Mouse (Mus musculus): Measurements from ENCODE around the gene Pkmyt1. TPM values are rescaled to one million over a fixed set of nuclear protein-coding genes. Genes with fewer than 3 reads are reported as not detected.

Pkmyt1 gene
- polyA plus RNA-seq, 1 experiment from 2014 or later: 21.1 TPM

- Histone ChIP-seq H3K9ac (ENCODE audit: low read depth, low read length) (0 out of 2 replicates have a peak overlapping the region, but pooled peaks have one; percentile 18), H3K36me3 (ENCODE audit: insufficient read depth, low read length) (no peaks in the 10 kb centered on the region), H3K4me3 (replicated peaks; ENCODE audit: low read depth, low read length) (no peak overlapping the region), H3K27me3 (ENCODE audit: insufficient read depth, low read length) (peaks cover 10% of the 10 kb centered on the region; the same call in 1 of the 2 replicates), H3K4me2 (ENCODE audit: low read length) (peak overlapping the region; percentile 54), H3K27ac (peak overlapping the region; percentile 84), H3K4me1 (replicated peaks; ENCODE audit: insufficient read depth, low read length) (peaks cover 16% of the 10 kb centered on the region; the same call in 1 of the 2 replicates), H3K9me3 (replicated peaks; ENCODE audit: low read length) (no peaks in the 10 kb centered on the region)
- TF ChIP-seq CTCF (IDR thresholded peaks at IDR 0.05; ENCODE audit: low read depth): no peak
- no peak for DNase-seq (ENCODE audit: low spot score)
- 0 out of 2 replicates have a peak, but pooled peaks have one; percentile 12 for ATAC-seq (replicated peaks; ENCODE audit: low FRiP score, low read depth)
- WGBS: 49% methylated on average over 10 of the region's 10 CpGs
These were observed 45.0 kb upstream of the Pkmyt1 start for GRCm38 (mm10) chr17:23681086-23681485.

- ATAC-seq (replicated peaks; ENCODE audit: low FRiP score, low read depth) (peak; percentile 60), DNase-seq (ENCODE audit: low spot score) (no peak)
- Histone ChIP-seq H3K27ac (peak overlapping the region; percentile 84), H3K4me2 (ENCODE audit: low read length) (peak overlapping the region; percentile 54), H3K27me3 (ENCODE audit: insufficient read depth, low read length) (peaks cover 10% of the 10 kb centered on the region; the same call in 1 of the 2 replicates), H3K4me3 (replicated peaks; ENCODE audit: low read depth, low read length) (no peak overlapping the region), H3K36me3 (ENCODE audit: insufficient read depth, low read length) (no peaks in the 10 kb centered on the region), H3K4me1 (replicated peaks; ENCODE audit: insufficient read depth, low read length) (peaks cover 10% of the 10 kb centered on the region; the same call in 1 of the 2 replicates), H3K9ac (ENCODE audit: low read depth, low read length) (no peak overlapping the region), H3K9me3 (replicated peaks; ENCODE audit: low read length) (no peaks in the 10 kb centered on the region)
- WGBS: 25% methylated on average over 4 of the region's 4 CpGs
- TF ChIP-seq CTCF (IDR thresholded peaks at IDR 0.05; ENCODE audit: low read depth): no peak
These were observed 44.0 kb upstream of the Pkmyt1 start for GRCm38 (mm10) chr17:23682092-23682491.

GRCm38 (mm10) chr17:23682530-23682929 lies 43.6 kb upstream of the Pkmyt1 start:
- H3K4me2 ChIP-seq (ENCODE audit: low read length): peak overlapping the region; percentile 54
- ATAC-seq (replicated peaks; ENCODE audit: low FRiP score, low read depth): no peak
- H3K4me1 ChIP-seq (replicated peaks; ENCODE audit: insufficient read depth, low read length): peaks cover 10% of the 10 kb centered on the region; the same call in 1 of the 2 replicates
- no peak for TF ChIP-seq CTCF (IDR thresholded peaks at IDR 0.05; ENCODE audit: low read depth)
- 0 out of 2 replicates have a peak overlapping the region, but pooled peaks have one; percentile 35 for H3K9ac ChIP-seq (ENCODE audit: low read depth, low read length)
- peak overlapping the region; percentile 33; the same call in 1 of the 2 replicates for H3K4me3 ChIP-seq (replicated peaks; ENCODE audit: low read depth, low read length)
- no peaks in the 10 kb centered on the region for H3K36me3 ChIP-seq (ENCODE audit: insufficient read depth, low read length)
- H3K9me3 ChIP-seq (replicated peaks; ENCODE audit: low read length): no peaks in the 10 kb centered on the region
- no peak for DNase-seq (ENCODE audit: low spot score)
- 39% methylated on average over 3 of the region's 3 CpGs for WGBS
- peak overlapping the region; percentile 84 for H3K27ac ChIP-seq
- peaks cover 10% of the 10 kb centered on the region; the same call in 1 of the 2 replicates for H3K27me3 ChIP-seq (ENCODE audit: insufficient read depth, low read length)

- H3K27me3 ChIP-seq (ENCODE audit: insufficient read depth, low read length): peaks cover 10% of the 10 kb centered on the region; the same call in 1 of the 2 replicates
These were observed 42.9 kb upstream of the Pkmyt1 start for GRCm38 (mm10) chr17:23683226-23683625.

GRCm38 (mm10) chr17:23683856-23684672 lies 42.1 kb upstream of the Pkmyt1 start, which contains the start of gene Cldn9:
Gene Cldn9 (minus strand): TSS chr17:23684026.
- Histone ChIP-seq H3K9me3 (replicated peaks; ENCODE audit: low read length) (no peaks in the 10 kb centered on the region), H3K36me3 (ENCODE audit: insufficient read depth, low read length) (no peaks in the 10 kb centered on the region), H3K4me2 (ENCODE audit: low read length) (peak within 1 kb of the TSS; percentile 54), H3K4me1 (replicated peaks; ENCODE audit: insufficient read depth, low read length) (peaks cover 10% of the 10 kb centered on the region; the same call in 1 of the 2 replicates), H3K4me3 (replicated peaks; ENCODE audit: low read depth, low read length) (peak within 1 kb of the TSS; percentile 33), H3K9ac (ENCODE audit: low read depth, low read length) (peak within 1 kb of the TSS; percentile 35), H3K27ac (peak within 1 kb of the TSS; percentile 84), H3K27me3 (ENCODE audit: insufficient read depth, low read length) (peaks cover 10% of the 10 kb centered on the region; the same call in 1 of the 2 replicates)
- TF ChIP-seq CTCF (IDR thresholded peaks at IDR 0.05; ENCODE audit: low read depth): no peak
- 10% methylated on average over 15 of the region's 15 CpGs for WGBS
- DNase-seq (ENCODE audit: low spot score) (peak; percentile 87), ATAC-seq (replicated peaks; ENCODE audit: low FRiP score, low read depth) (peak; percentile 85)

More at GRCm38 (mm10) chr17:23683226-23683625, 42.9 kb upstream of the Pkmyt1 start:
- Histone ChIP-seq H3K4me2 (ENCODE audit: low read length) (peak overlapping the region; percentile 54), H3K4me3 (replicated peaks; ENCODE audit: low read depth, low read length) (peak overlapping the region; percentile 33), H3K36me3 (ENCODE audit: insufficient read depth, low read length) (no peaks in the 10 kb centered on the region), H3K9ac (ENCODE audit: low read depth, low read length) (peak overlapping the region; percentile 35), H3K4me1 (replicated peaks; ENCODE audit: insufficient read depth, low read length) (peaks cover 10% of the 10 kb centered on the region; the same call in 1 of the 2 replicates), H3K27ac (peak overlapping the region; percentile 84), H3K9me3 (replicated peaks; ENCODE audit: low read length) (no peaks in the 10 kb centered on the region)
- ATAC-seq (replicated peaks; ENCODE audit: low FRiP score, low read depth): 0 out of 2 replicates have a peak, but pooled peaks have one; percentile 4
- DNase-seq (ENCODE audit: low spot score): no peak
- WGBS: 7% methylated on average over 15 of the region's 15 CpGs
- TF ChIP-seq CTCF (IDR thresholded peaks at IDR 0.05; ENCODE audit: low read depth): no peak

- Histone ChIP-seq H3K9me3 (replicated peaks; ENCODE audit: low read length) (no peaks in the 10 kb centered on the region), H3K36me3 (ENCODE audit: insufficient read depth, low read length) (no peaks in the 10 kb centered on the region), H3K4me3 (replicated peaks; ENCODE audit: low read depth, low read length) (no peak overlapping the region), H3K9ac (ENCODE audit: low read depth, low read length) (no peak overlapping the region), H3K4me2 (ENCODE audit: low read length) (no peak overlapping the region), H3K27me3 (ENCODE audit: insufficient read depth, low read length) (no peaks in the 10 kb centered on the region), H3K27ac (no peak overlapping the region), H3K4me1 (replicated peaks; ENCODE audit: insufficient read depth, low read length) (0 out of 2 replicates have a peak, but pooled peaks cover 8% of the 10 kb centered on the region)
- DNase-seq (ENCODE audit: low spot score) (no peak), ATAC-seq (replicated peaks; ENCODE audit: low FRiP score, low read depth) (no peak)
- TF ChIP-seq CTCF (IDR thresholded peaks at IDR 0.05; ENCODE audit: low read depth): no peak
- WGBS: 50% methylated on average over 1 of the region's 1 CpGs
These were observed 31.6 kb upstream of the Pkmyt1 start for GRCm38 (mm10) chr17:23694491-23694890.
